Mouse (Mus musculus) large intestine, adult 2 months (tissue): Measurements from ENCODE around the gene Nat8f6. TPM values are rescaled to one million over a fixed set of nuclear protein-coding genes. Genes with fewer than 3 reads are reported as not detected.
"Not testable (repeated sequence)": the region's sequence is repeated elsewhere in the genome, so short reads cannot be mapped to it uniquely, and the experiment has no call there.

Experiments used
- DNase-seq: peaks from one replicate; pipeline ENCODE4 v3.0.0-alpha.2; 2012; ENCODE audit warnings: low read depth, low spot score
- whole genome bisulfite sequencing: fragments of 180-500 bp; shearing (Covaris S2); methylation state at CpG from one replicate; pipeline ENCODE4 v1.1.7; 2018; 5-methylcytosine and 5-hydroxymethylcytosine counted together
- polyA plus RNA-seq: library from polyadenylated mRNA; depleted of rRNA; stranded (reverse); fragments of >200 nt; gene quantifications from 2 replicates; pipeline ENCODE4 v1.2.3, GENCODE M21; 2012

Nat8f6 gene
- polyA plus RNA-seq, 1 experiment = 0.06 TPM

GRCm38 (mm10) chr6:85837307-85837706, 16.6 kb upstream of the Nat8f6 start:
- WGBS = 20% methylated on average over 12 of the region's 12 CpGs
- not testable (repeated sequence) for DNase-seq

GRCm38 (mm10) chr6:85836827-85837226, 16.1 kb upstream of the Nat8f6 start:
- not testable (repeated sequence) for DNase-seq
- 8% methylated on average over 9 of the region's 9 CpGs for WGBS

- 56% methylated on average over 5 of the region's 5 CpGs for WGBS
- DNase-seq = not testable (repeated sequence)
Observed at GRCm38 (mm10) chr6:85836098-85836497, 15.3 kb upstream of the Nat8f6 start.

- DNase-seq = not testable (repeated sequence)
- 79% methylated on average over 1 of the region's 2 CpGs for WGBS
Observed at GRCm38 (mm10) chr6:85835104-85835503, 14.3 kb upstream of the Nat8f6 start.

GRCm38 (mm10) chr6:85834504-85835100, 13.8 kb upstream of the Nat8f6 start:
- not testable (repeated sequence) for DNase-seq

- no peak for DNase-seq
- 46% methylated on average over 7 of the region's 7 CpGs for WGBS
Observed at GRCm38 (mm10) chr6:85831796-85832321, 11.1 kb upstream of the Nat8f6 start, which contains the start of gene Nat8. TSS of gene Nat8 (minus strand) at chr6:85832082.

- 78% methylated on average over 1 of the region's 1 CpGs for WGBS
- DNase-seq = no peak
Observed at GRCm38 (mm10) chr6:85829462-85829861, 8.7 kb upstream of the Nat8f6 start.

- DNase-seq = no peak
- 91% methylated on average over 2 of the region's 2 CpGs for whole genome bisulfite sequencing
Observed at GRCm38 (mm10) chr6:85825886-85826285, 5.1 kb upstream of the Nat8f6 start.

- 34% methylated on average over 1 of the region's 1 CpGs for WGBS
- no peak for DNase-seq
Observed at GRCm38 (mm10) chr6:85823382-85824090, 2.8 kb upstream of the Nat8f6 start.

GRCm38 (mm10) chr6:85822286-85822685, 1.5 kb upstream of the Nat8f6 start:
- DNase-seq = no peak
- WGBS = 71% methylated on average over 4 of the region's 4 CpGs

- 47% methylated on average over 1 of the region's 1 CpGs for WGBS
- no peak for DNase-seq
Observed at GRCm38 (mm10) chr6:85818338-85818737, 2.4 kb downstream of the Nat8f6 start.

GRCm38 (mm10) chr6:85813339-85813738, 7.4 kb downstream of the Nat8f6 start:
- no peak for DNase-seq
- 72% methylated on average over 2 of the region's 2 CpGs for WGBS

- not testable (repeated sequence) for DNase-seq
- WGBS = 52% methylated on average over 3 of the region's 3 CpGs
Observed at GRCm38 (mm10) chr6:85810942-85811537, 9.7 kb downstream of the Nat8f6 start.

- WGBS = 53% methylated on average over 3 of the region's 3 CpGs
Observed at GRCm38 (mm10) chr6:85810514-85810913, 10.2 kb downstream of the Nat8f6 start.

GRCm38 (mm10) chr6:85809784-85810183, 11.0 kb downstream of the Nat8f6 start:
- DNase-seq = not testable (repeated sequence)
- WGBS = 66% methylated on average over 3 of the region's 3 CpGs

More at GRCm38 (mm10) chr6:85810514-85810913, 10.2 kb downstream of the Nat8f6 start:
- not testable (repeated sequence) for DNase-seq

GRCm38 (mm10) chr6:85803180-85803579, 17.6 kb downstream of the Nat8f6 start:
- not testable (repeated sequence) for DNase-seq
- 36% methylated on average over 5 of the region's 5 CpGs for WGBS

- 63% methylated on average over 13 of the region's 13 CpGs for WGBS
- DNase-seq = not testable (repeated sequence)
Observed at GRCm38 (mm10) chr6:85765532-85765931, 55.2 kb downstream of the Nat8f6 start, which contains the start of gene Nat8f3. TSS of gene Nat8f3 (minus strand) at chr6:85765754.

- WGBS = 59% methylated on average over 6 of the region's 6 CpGs
- DNase-seq = not testable (repeated sequence)
Observed at GRCm38 (mm10) chr6:85763127-85764070, 57.4 kb downstream of the Nat8f6 start.

- DNase-seq = not testable (repeated sequence)
- 94% methylated on average over 1 of the region's 2 CpGs for WGBS
Observed at GRCm38 (mm10) chr6:85762678-85763077, 58.1 kb downstream of the Nat8f6 start.
